Mouse (Mus musculus) limb, embryonic 15.5 days (tissue): ENCODE data around the gene Slc7a11. TPM values are rescaled to one million over a fixed set of nuclear protein-coding genes. Genes with fewer than 3 reads are reported as not detected.

Experiments
- ATAC-seq: fragments of 200-750 bp; cut with Nextera tagmentation; 2 replicates; pipeline ENCODE4 v1.8.0; 2017; ENCODE audit warnings: low read depth, moderate TSS enrichment; ENCODE audit not compliant: insufficient number of reproducible peaks, low FRiP score, low TSS enrichment
- H3K27ac ChIP-seq: fragments of 300-500 bp; sonication (generic); 2 replicates; pipeline ENCODE4 v1.5.1; 2015; ENCODE audit warnings: moderate library complexity, mild to moderate bottlenecking, inconsistent platforms
- H3K27me3 ChIP-seq: fragments of 300-500 bp; sonication (generic); 2 replicates; pipeline ENCODE4 v1.6.1; 2015; ENCODE audit warnings: inconsistent platforms
- H3K36me3 ChIP-seq: fragments of 300-500 bp; sonication (generic); 2 replicates; pipeline ENCODE4 v1.6.1; 2015; ENCODE audit warnings: inconsistent platforms
- H3K4me1 ChIP-seq: fragments of 300-500 bp; sonication (generic); 2 replicates; pipeline ENCODE4 v1.6.1; 2015; ENCODE audit warnings: inconsistent platforms
- H3K4me2 ChIP-seq: fragments of 300-500 bp; sonication (generic); 2 replicates; pipeline ENCODE4 v1.6.1; 2015; ENCODE audit warnings: mild to moderate bottlenecking, inconsistent platforms
- H3K4me3 ChIP-seq: fragments of 300-500 bp; sonication (generic); 2 replicates; pipeline ENCODE4 v1.5.1; 2015; ENCODE audit warnings: mild to moderate bottlenecking, inconsistent platforms
- H3K9ac ChIP-seq: fragments of 300-500 bp; sonication (generic); 2 replicates; pipeline ENCODE4 v1.6.1; 2015; ENCODE audit warnings: inconsistent platforms
- H3K9me3 ChIP-seq: fragments of 300-500 bp; sonication (generic); 2 replicates; pipeline ENCODE4 v1.6.1; 2016; ENCODE audit warnings: inconsistent platforms
- WGBS: fragments of 180-500 bp; shearing (Covaris S2); methylation state at CpG from one replicate; pipeline ENCODE4 v1.1.7; 2015; 5-methylcytosine and 5-hydroxymethylcytosine counted together
- polyA plus RNA-seq: library from polyadenylated mRNA; unstranded; fragments of >200 nt; fragmentation: Nextera tagmentation; extraction: Ambion mirVana; gene quantifications from 2 replicates; pipeline ENCODE4 v1.2.1, GENCODE M21; 2015

The Slc7a11 gene
- polyA plus RNA-seq, 1 experiment from 2014 or later: 7.0 TPM

GRCm38 (mm10) chr3:49928509-49929263 lies 514.7 kb downstream of the Slc7a11 start:
- 8% methylated on average over 4 of the region's 4 CpGs for WGBS
- H3K27ac ChIP-seq: 0 out of 2 replicates have a peak overlapping the region, but pooled peaks have one; percentile 43
- H3K27me3 ChIP-seq: no peaks in the 10 kb centered on the region
- H3K4me3 ChIP-seq: no peak overlapping the region
- H3K9me3 ChIP-seq: no peaks in the 10 kb centered on the region
- H3K36me3 ChIP-seq: no peaks in the 10 kb centered on the region
- peaks cover 3% of the 10 kb centered on the region; the same call in 1 of the 2 replicates for H3K4me1 ChIP-seq
- H3K4me2 ChIP-seq: no peak overlapping the region
- no peak overlapping the region for H3K9ac ChIP-seq
- peak; percentile 79; the same call in 1 of the 2 replicates for ATAC-seq

- Histone ChIP-seq H3K9me3 (no peaks in the 10 kb centered on the region), H3K27ac (no peak overlapping the region), H3K4me3 (no peak overlapping the region), H3K4me2 (no peak overlapping the region), H3K4me1 (0 out of 2 replicates have a peak, but pooled peaks cover 6% of the 10 kb centered on the region), H3K27me3 (no peaks in the 10 kb centered on the region), H3K9ac (no peak overlapping the region), H3K36me3 (no peaks in the 10 kb centered on the region)
- no peak for ATAC-seq
- 56% methylated on average over 2 of the region's 2 CpGs for WGBS
Observed at GRCm38 (mm10) chr3:49913929-49914328, 529.5 kb downstream of the Slc7a11 start.

GRCm38 (mm10) chr3:49910922-49911321 lies 532.5 kb downstream of the Slc7a11 start:
- H3K27ac ChIP-seq: no peak overlapping the region
- ATAC-seq: no peak
- no peak overlapping the region for H3K9ac ChIP-seq

GRCm38 (mm10) chr3:49908426-49909341 lies 534.7 kb downstream of the Slc7a11 start:
- H3K9ac ChIP-seq: no peak overlapping the region
- WGBS: 15% methylated on average over 12 of the region's 12 CpGs
- peak; percentile 35; the same call in 1 of the 2 replicates for ATAC-seq
- H3K4me3 ChIP-seq: no peak overlapping the region
- peak overlapping the region; percentile 67 for H3K27ac ChIP-seq
- no peaks in the 10 kb centered on the region for H3K9me3 ChIP-seq
- peak overlapping the region; percentile 17; the same call in 1 of the 2 replicates for H3K4me2 ChIP-seq
- no peaks in the 10 kb centered on the region for H3K27me3 ChIP-seq
- H3K36me3 ChIP-seq: no peaks in the 10 kb centered on the region
- 0 out of 2 replicates have a peak, but pooled peaks cover 10% of the 10 kb centered on the region for H3K4me1 ChIP-seq

More at GRCm38 (mm10) chr3:49910922-49911321, 532.5 kb downstream of the Slc7a11 start:
- no peaks in the 10 kb centered on the region for H3K9me3 ChIP-seq
- 0 out of 2 replicates have a peak, but pooled peaks cover 10% of the 10 kb centered on the region for H3K4me1 ChIP-seq
- H3K27me3 ChIP-seq: no peaks in the 10 kb centered on the region
- no peaks in the 10 kb centered on the region for H3K36me3 ChIP-seq
- 54% methylated on average over 1 of the region's 1 CpGs for WGBS
- H3K4me3 ChIP-seq: no peak overlapping the region
- no peak overlapping the region for H3K4me2 ChIP-seq

GRCm38 (mm10) chr3:49893945-49894344 lies 549.5 kb downstream of the Slc7a11 start:
- no peak overlapping the region for H3K9ac ChIP-seq
- H3K27ac ChIP-seq: no peak overlapping the region
- H3K36me3 ChIP-seq: no peaks in the 10 kb centered on the region
- no peaks in the 10 kb centered on the region for H3K4me1 ChIP-seq
- no peaks in the 10 kb centered on the region for H3K27me3 ChIP-seq
- H3K4me3 ChIP-seq: no peak overlapping the region
- H3K9me3 ChIP-seq: no peaks in the 10 kb centered on the region
- ATAC-seq: no peak
- H3K4me2 ChIP-seq: no peak overlapping the region

GRCm38 (mm10) chr3:49887359-49887758 lies 556.1 kb downstream of the Slc7a11 start:
- no peak for ATAC-seq
- H3K9ac ChIP-seq: no peak overlapping the region
- H3K4me3 ChIP-seq: no peak overlapping the region
- H3K27ac ChIP-seq: no peak overlapping the region
- no peaks in the 10 kb centered on the region for H3K36me3 ChIP-seq
- 48% methylated on average over 2 of the region's 2 CpGs for WGBS
- H3K27me3 ChIP-seq: no peaks in the 10 kb centered on the region
- H3K4me1 ChIP-seq: peaks cover 4% of the 10 kb centered on the region; the same call in 1 of the 2 replicates
- H3K9me3 ChIP-seq: no peaks in the 10 kb centered on the region
- no peak overlapping the region for H3K4me2 ChIP-seq

GRCm38 (mm10) chr3:49886220-49886945 lies 557.0 kb downstream of the Slc7a11 start:
- Histone ChIP-seq H3K4me1 (peaks cover 4% of the 10 kb centered on the region; the same call in 1 of the 2 replicates), H3K9ac (no peak overlapping the region), H3K27me3 (no peaks in the 10 kb centered on the region), H3K4me2 (no peak overlapping the region), H3K27ac (no peak overlapping the region), H3K4me3 (no peak overlapping the region), H3K9me3 (no peaks in the 10 kb centered on the region), H3K36me3 (no peaks in the 10 kb centered on the region)
- no peak for ATAC-seq
- WGBS: 56% methylated on average over 8 of the region's 8 CpGs

GRCm38 (mm10) chr3:49880496-49880895 lies 562.9 kb downstream of the Slc7a11 start:
- ATAC-seq: no peak
- H3K36me3 ChIP-seq: no peaks in the 10 kb centered on the region
- no peaks in the 10 kb centered on the region for H3K9me3 ChIP-seq
- no peak overlapping the region for H3K4me2 ChIP-seq
- no peak overlapping the region for H3K9ac ChIP-seq
- no peak overlapping the region for H3K4me3 ChIP-seq
- no peak overlapping the region for H3K27ac ChIP-seq
- H3K4me1 ChIP-seq: no peaks in the 10 kb centered on the region
- H3K27me3 ChIP-seq: no peaks in the 10 kb centered on the region

- Histone ChIP-seq H3K4me1 (peaks cover 20% of the 10 kb centered on the region), H3K9ac (no peak overlapping the region), H3K9me3 (no peaks in the 10 kb centered on the region), H3K4me3 (no peak overlapping the region), H3K36me3 (no peaks in the 10 kb centered on the region), H3K27me3 (no peaks in the 10 kb centered on the region), H3K4me2 (no peak overlapping the region), H3K27ac (0 out of 2 replicates have a peak overlapping the region, but pooled peaks have one; percentile 35)
- ATAC-seq: no peak
- 55% methylated on average over 3 of the region's 3 CpGs for WGBS
Observed at GRCm38 (mm10) chr3:49870786-49871185, 572.6 kb downstream of the Slc7a11 start.

- 20% methylated on average over 4 of the region's 4 CpGs for WGBS
- H3K4me1 ChIP-seq: peaks cover 17% of the 10 kb centered on the region
- no peaks in the 10 kb centered on the region for H3K36me3 ChIP-seq
- H3K27me3 ChIP-seq: no peaks in the 10 kb centered on the region
- no peak for ATAC-seq
- H3K9ac ChIP-seq: no peak overlapping the region
- no peak overlapping the region for H3K4me3 ChIP-seq
- H3K4me2 ChIP-seq: no peak overlapping the region
- H3K9me3 ChIP-seq: no peaks in the 10 kb centered on the region
- 0 out of 2 replicates have a peak overlapping the region, but pooled peaks have one; percentile 8 for H3K27ac ChIP-seq
Observed at GRCm38 (mm10) chr3:49867951-49868584, 575.3 kb downstream of the Slc7a11 start.
